Mouse (Mus musculus): ENCODE measurements around the gene Nlrc3. TPM values are rescaled to one million over a fixed set of nuclear protein-coding genes. Genes with fewer than 3 reads are reported as not detected.
"Not testable (repeated sequence)": the region's sequence is repeated elsewhere in the genome, so short reads cannot be mapped to it uniquely, and the experiment has no call there.

Nlrc3 gene
- total RNA-seq (2021), result 1 to 10 TPM; 2.0 to 2.3 TPM
- long read RNA-seq, experiment 1, partial matches to known transcripts, result 0 of 2 reads
- long read RNA-seq, experiment 1, other reads (novel, unspliced or antisense), result 2 of 2 reads
- long read RNA-seq, experiment 2, partial matches to known transcripts, result 0 of 2 reads
- long read RNA-seq, experiment 2, other reads (novel, unspliced or antisense), result 2 of 2 reads

- no peak for DNase-seq (ENCODE audit: low spot score in 2 of 2)
Measured at GRCm38 (mm10) chr16:3976251-3976671, at the start of gene Nlrc3. Gene Nlrc3 (minus strand): TSS chr16:3976632.

- no peak for DNase-seq (ENCODE audit: low spot score in 2 of 2)
Measured at GRCm38 (mm10) chr16:4022719-4023118, 46.3 kb upstream of the Nlrc3 start.

GRCm38 (mm10) chr16:4021241-4021640 lies 44.8 kb upstream of the Nlrc3 start:
- DNase-seq (ENCODE audit: low spot score in 2 of 2), result no peak

- DNase-seq (ENCODE audit: low spot score in 2 of 2), result not testable (repeated sequence)
Measured at GRCm38 (mm10) chr16:4017466-4017865, 41.0 kb upstream of the Nlrc3 start.

GRCm38 (mm10) chr16:4016786-4017185 lies 40.4 kb upstream of the Nlrc3 start:
- not testable (repeated sequence) for DNase-seq (ENCODE audit: low spot score in 2 of 2)

- DNase-seq (ENCODE audit: low spot score in 2 of 2), result no peak
Measured at GRCm38 (mm10) chr16:4014040-4014668, 37.7 kb upstream of the Nlrc3 start.

- DNase-seq (ENCODE audit: low spot score in 2 of 2), result no peak
Measured at GRCm38 (mm10) chr16:4012882-4013570, 36.6 kb upstream of the Nlrc3 start.

- peak; percentile 94 to 97 for DNase-seq (ENCODE audit: low spot score in 2 of 2)
Measured at GRCm38 (mm10) chr16:4003489-4004398, 27.3 kb upstream of the Nlrc3 start, which contains the start of gene Slx4. Gene Slx4 (minus strand): TSS chr16:4003770.

- no peak for DNase-seq (ENCODE audit: low spot score in 2 of 2)
Measured at GRCm38 (mm10) chr16:3988410-3988809, 12.0 kb upstream of the Nlrc3 start.

GRCm38 (mm10) chr16:3983146-3983700 lies 6.8 kb upstream of the Nlrc3 start:
- DNase-seq (ENCODE audit: low spot score in 2 of 2), result no peak

GRCm38 (mm10) chr16:3982173-3982572 lies 5.7 kb upstream of the Nlrc3 start:
- DNase-seq (ENCODE audit: low spot score in 2 of 2), result no peak

GRCm38 (mm10) chr16:3976712-3977111 lies 280 bp upstream of the Nlrc3 start:
- no peak for DNase-seq (ENCODE audit: low spot score in 2 of 2)

- DNase-seq (ENCODE audit: low spot score in 2 of 2), result no peak
Measured at GRCm38 (mm10) chr16:3975658-3976057, 774 bp downstream of the Nlrc3 start.

- DNase-seq (ENCODE audit: low spot score in 2 of 2), result not testable (repeated sequence)
Measured at GRCm38 (mm10) chr16:3974456-3974855, 2.0 kb downstream of the Nlrc3 start.

- no peak for DNase-seq (ENCODE audit: low spot score in 2 of 2)
Measured at GRCm38 (mm10) chr16:3965534-3965933, 10.9 kb downstream of the Nlrc3 start.

GRCm38 (mm10) chr16:3964990-3965389 lies 11.4 kb downstream of the Nlrc3 start:
- no peak for DNase-seq (ENCODE audit: low spot score in 2 of 2)

GRCm38 (mm10) chr16:3959261-3959660 lies 17.2 kb downstream of the Nlrc3 start:
- DNase-seq (ENCODE audit: low spot score in 2 of 2), result no peak

GRCm38 (mm10) chr16:3956369-3956768 lies 20.1 kb downstream of the Nlrc3 start:
- no peak for DNase-seq (ENCODE audit: low spot score in 2 of 2)

- DNase-seq (ENCODE audit: low spot score in 2 of 2), result no peak
Measured at GRCm38 (mm10) chr16:3951141-3951540, 25.3 kb downstream of the Nlrc3 start.

- DNase-seq (ENCODE audit: low spot score in 2 of 2), result no peak
Measured at GRCm38 (mm10) chr16:3934701-3935100, 41.7 kb downstream of the Nlrc3 start.

- no peak for DNase-seq (ENCODE audit: low spot score in 2 of 2)
Measured at GRCm38 (mm10) chr16:3934091-3934490, 42.3 kb downstream of the Nlrc3 start.

Measured in left cerebral cortex, adult 18-20 months (tissue).